Mouse (Mus musculus) heart, postnatal 14 days (tissue): ENCODE measurements around the gene Hcn1. TPM values are rescaled to one million over a fixed set of nuclear protein-coding genes. Genes with fewer than 3 reads are reported as not detected.

Source experiments
- DNase-seq, 2 experiments: peaks; one replicate each; pipeline ENCODE4 v3.0.0; 2021 to 2022
- intact Hi-C: fragments of 180-260 bp; cut with DNase I; formaldehyde crosslinking; loops from one replicate; pipeline ENCODE4 v1.15.1; 2025
- long read RNA-seq, 2 experiments: library from polyadenylated mRNA; stranded (forward); transcript quantifications; one replicate each; pipeline ENCODE4 v2.0.0; 2021
- total RNA-seq, 2 experiments: library from RNA; stranded (reverse); gene quantifications; 2 replicates each; pipeline ENCODE4 v1.2.3; 2021

Hcn1 gene
- total RNA-seq: 1 to 10 TPM; 1.1 to 1.8 TPM
- long read RNA-seq, experiment 1, partial matches to known transcripts: 0 of 3 reads
- long read RNA-seq, experiment 1, other reads (novel, unspliced or antisense): 3 of 3 reads
- long read RNA-seq, experiment 2: 0 reads

DNA sequence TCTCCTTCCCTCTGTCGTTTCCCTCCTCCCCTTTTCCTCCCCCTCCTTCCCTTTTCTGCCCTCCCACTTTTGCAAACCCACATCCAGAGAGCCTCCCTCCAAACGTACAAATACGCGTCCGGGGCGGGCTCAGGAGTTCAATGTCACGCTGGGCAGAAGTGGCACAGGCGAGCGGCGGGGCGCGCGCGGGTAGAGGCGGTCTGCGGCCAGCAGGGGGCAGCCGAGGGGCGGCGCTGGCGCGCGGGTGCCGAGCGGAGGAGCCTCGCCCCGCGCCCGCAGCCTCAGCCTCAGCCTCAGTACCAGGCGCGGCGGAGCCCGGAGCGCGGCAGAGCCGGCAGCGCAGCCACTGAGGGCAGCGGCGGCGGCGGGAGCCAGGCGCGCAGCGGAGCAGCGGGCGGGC lies at the start of gene Hcn1:
TSS of gene Hcn1 (plus strand) at position 140 of the 400 bp plus-strand sequence.
- intact Hi-C loops: loop anchor here (2.0 kb wide), 1 partner anchor 625 kb away; no protein-coding TSS in a partner anchor
- DNase-seq: peak; percentile 77 to 78

DNA sequence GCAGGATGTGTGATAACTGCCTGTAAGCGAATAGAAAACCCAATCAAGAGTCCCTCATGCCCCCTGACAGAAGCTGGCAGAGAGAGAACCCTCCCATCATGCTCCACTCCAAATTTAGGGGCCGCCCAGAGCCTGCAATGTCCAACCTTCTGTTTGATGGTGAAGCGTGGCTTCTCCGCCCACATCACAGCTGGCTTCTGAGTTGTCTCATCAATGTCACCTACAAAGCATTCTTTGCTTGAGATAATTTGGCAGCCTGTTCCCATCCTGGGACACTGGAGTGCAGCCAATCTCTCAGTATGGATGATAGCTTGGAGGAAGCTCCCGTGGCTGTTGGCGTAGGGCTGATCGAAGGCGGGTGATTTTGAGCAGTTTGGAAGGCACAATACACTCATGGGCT lies 34.9 kb upstream of the Hcn1 start:
- peak; percentile 7 to 33 for DNase-seq
- intact Hi-C loops: no loop called here

DNA sequence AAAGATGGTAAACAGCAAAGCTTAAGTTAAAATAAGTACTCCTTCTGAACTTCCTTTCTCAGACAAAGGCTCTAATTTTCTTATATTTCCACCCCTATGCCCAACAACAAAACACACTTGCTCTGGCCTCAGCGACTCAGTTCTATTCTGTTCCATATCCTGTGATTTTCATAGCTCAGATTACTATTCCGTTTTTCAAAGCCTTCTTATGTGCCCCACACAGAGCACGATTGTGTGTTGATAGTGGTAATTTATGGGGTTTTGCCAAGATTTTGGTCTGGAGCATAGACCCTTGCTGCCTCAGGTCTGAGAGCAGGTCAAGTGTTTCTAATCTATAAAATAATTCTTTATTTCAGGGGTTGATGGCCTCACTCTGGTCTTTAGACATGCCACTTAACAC lies 30.4 kb upstream of the Hcn1 start:
- DNase-seq: no peak
- intact Hi-C loops: no loop called here

DNA sequence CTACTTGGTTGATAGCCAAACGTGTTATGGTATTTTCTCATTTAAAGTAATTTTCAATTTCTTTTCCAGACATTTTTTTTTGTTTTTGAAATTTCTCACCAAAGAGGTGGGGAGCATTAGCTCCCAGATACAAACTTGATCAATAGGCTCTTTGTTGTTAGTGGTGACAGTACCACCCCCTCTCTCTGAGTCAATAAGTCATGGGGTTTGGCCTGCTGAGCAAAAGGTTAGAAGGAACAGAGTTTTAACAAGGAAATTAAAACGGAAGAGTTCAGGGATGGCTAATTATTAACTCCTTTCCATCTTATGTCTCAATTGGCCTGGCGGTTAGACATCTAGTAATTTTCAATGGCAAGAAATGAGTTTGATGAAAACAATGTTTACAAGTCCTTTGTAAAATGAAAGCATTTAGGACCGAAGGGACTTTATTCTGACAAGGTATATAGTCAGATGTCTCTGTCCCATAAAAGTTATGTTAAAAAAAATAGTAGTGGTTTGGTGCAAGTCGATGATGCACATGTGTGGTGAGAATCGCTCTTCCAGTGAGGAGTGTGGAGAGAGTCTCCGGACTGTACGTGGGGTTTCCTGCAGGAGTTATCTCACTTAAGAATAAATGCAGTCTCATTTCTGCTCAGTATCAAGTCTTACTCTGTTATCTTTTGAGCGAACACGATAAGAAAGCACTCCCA lies 7.5 kb upstream of the Hcn1 start:
- no peak for DNase-seq
- intact Hi-C loops: no loop called here

DNA sequence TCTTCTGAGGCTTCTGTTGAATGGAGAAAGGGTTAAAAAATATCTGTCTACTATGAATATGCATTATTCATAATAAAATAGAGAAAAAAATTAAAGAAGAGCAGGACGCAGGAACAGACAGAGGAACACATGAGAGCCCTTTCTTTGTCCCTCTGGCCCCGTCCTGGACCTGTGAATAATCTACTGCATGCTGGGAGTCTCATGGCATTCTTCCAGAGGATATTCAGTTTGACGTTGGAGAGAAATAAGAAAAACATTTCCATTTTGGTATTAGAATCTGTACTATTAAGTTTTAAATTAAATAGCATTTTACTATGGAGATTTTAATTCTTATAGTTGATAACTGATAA lies 7.0 kb upstream of the Hcn1 start:
- intact Hi-C loops: no loop called here
- no peak for DNase-seq

DNA sequence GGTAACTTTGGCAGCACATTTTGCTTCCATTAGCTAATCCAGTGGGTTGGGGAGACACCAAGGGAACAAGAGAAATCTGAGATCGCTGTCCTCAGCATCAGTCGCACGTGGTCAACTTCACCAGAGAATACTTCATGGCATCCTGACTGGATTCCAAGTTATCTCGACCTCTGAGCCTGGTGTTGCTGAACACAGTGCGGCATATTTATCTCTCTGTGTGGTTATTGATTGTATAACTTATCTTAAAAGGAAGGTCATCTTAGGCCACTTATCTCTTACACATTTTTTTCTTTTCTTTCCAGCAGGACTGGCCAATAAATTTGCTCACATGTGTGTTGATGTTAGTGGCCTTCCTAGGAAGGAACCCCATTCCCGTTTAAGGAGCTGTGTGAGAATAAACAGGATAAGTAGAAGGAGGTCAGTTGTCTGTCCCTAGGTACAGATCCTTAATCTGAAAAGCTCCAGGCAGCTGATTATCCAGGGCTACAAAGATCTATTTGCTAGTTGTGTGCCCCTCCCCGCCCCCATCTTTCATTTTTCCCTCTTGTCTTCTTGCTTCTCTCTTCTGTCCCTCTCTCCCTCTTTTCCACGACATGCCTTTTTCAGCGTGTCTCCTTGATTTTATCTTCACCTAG lies 672 bp upstream of the Hcn1 start:
- intact Hi-C loops: no loop called here
- DNase-seq: no peak

DNA sequence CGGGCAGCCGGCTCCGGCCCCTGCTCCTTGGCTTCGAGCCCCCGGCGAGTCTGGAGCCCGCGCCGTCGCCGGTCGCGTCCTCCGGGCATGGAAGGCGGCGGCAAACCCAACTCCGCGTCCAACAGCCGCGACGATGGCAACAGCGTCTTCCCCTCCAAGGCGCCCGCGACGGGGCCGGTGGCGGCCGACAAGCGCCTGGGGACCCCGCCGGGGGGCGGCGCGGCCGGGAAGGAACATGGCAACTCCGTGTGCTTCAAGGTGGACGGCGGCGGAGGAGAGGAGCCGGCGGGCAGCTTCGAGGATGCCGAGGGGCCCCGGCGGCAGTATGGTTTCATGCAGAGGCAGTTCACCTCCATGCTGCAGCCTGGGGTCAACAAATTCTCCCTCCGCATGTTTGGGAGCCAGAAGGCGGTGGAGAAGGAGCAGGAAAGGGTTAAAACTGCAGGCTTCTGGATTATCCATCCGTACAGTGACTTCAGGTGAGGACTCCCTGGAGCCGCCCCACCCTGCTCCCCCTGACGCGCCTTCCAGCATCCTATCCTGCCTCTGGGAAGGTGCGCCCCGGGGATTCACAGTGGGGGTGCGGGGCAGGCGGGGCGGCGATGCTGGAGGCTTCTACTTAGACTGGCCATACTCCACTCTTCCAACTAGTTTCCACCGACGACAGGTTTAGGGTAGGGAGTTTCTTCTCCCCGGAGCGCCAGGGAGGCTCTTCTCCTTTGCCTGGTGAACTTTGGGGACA lies 668 bp downstream of the Hcn1 start:
- no peak for DNase-seq
- intact Hi-C loops: loop anchor here (2.0 kb wide), 1 partner anchor 624 kb away; no protein-coding TSS in a partner anchor

DNA sequence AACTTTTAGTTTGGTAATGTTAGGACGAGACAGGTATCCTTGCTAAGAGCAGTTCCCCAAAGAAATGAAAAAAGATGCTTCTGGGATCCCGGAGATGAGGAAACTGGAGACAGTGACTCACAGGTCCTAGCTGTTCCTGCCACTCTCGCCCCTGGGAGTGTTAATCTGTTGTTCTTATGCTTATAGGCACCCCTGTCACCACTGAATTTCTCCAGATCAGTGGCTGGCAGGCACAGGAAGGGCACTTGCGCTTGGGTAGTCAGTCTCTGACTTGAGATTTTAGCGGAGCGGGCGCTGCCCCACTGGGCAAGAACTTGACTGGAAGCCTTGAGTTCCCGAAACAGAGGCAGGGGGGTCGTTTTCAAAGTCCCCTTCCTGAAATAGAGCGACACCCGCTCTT lies 1.3 kb downstream of the Hcn1 start:
- intact Hi-C loops: loop anchor here (2.0 kb wide), 1 partner anchor 623 kb away; no protein-coding TSS in a partner anchor

DNA sequence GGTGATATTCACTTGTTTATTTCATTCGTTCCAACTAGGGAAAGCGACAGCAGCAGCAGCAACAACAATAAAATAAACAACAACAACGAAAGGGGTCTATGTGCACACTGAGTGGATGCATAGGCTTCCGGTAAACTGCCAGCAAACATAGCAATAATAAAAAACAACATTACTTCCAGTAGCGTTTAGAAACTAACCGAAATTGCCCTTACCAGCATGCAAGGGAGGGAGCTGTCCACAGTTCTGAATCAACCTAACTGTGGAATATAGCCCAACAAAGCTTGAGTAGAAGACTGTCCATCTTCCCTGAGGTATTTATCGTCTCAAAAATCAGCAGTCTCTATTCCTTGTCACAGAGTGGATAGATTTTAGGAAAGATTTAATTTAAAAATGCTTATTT lies 2.0 kb downstream of the Hcn1 start:
- intact Hi-C loops: no loop called here

More for the DNA sequence above, 1.3 kb downstream of the Hcn1 start:
- no peak for DNase-seq

DNA sequence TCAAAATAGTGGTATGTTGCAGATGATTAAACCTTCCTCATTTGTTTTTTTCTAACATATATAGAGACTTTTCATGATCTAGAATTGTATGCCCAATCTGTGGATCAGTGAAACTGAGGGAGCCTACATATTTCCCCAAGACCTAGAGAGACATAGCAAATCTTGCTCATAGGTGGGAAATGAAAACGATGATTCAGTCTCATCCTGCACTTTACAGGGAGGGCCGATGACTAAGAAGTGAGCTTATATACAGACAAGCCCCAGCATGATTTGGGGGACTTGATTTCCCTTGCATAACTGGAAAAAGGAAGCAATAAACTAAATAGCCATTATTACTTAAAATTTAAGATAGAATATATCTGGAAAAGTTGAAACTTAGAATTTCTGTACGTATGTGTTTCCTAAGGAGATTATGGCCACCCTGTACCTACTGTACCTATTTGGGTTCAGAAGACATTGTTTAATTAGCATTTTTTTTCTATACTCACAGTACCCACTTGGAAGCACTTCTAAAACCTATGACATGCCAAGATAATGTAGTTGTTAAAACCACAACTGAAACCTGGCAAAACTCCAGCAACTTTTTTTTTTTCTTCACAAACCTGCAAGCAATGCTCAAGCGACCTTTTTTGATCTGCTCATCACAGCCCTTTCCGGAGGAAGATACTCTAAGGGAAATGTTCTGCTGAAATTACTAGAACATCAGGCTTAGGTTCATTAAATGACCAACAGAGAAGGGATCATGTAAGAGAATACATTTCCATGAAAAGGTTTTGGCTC lies 3.0 kb downstream of the Hcn1 start:
- intact Hi-C loops: no loop called here
- DNase-seq: no peak

More for the DNA sequence above, 2.0 kb downstream of the Hcn1 start:
- peak; percentile 13 to 53 for DNase-seq

DNA sequence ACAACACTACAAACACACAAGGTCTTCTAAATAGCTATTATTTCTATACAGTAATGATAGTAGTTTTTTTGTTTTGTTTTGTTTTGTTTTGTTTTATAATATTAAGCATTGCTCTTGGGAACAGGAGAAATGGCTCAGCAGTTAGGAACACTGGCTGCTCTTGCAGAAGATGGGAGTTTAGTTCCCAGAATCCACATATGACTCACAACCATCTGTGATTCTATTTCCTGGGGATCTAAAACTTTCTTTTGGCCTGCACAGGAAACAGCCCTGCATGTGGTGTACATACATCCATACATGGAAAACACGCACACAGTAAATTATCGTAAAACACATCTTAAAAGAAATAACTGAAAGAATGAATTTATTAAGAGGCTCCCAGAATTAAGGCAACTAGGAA lies 9.8 kb downstream of the Hcn1 start:
- intact Hi-C loops: no loop called here
- DNase-seq: no peak

DNA sequence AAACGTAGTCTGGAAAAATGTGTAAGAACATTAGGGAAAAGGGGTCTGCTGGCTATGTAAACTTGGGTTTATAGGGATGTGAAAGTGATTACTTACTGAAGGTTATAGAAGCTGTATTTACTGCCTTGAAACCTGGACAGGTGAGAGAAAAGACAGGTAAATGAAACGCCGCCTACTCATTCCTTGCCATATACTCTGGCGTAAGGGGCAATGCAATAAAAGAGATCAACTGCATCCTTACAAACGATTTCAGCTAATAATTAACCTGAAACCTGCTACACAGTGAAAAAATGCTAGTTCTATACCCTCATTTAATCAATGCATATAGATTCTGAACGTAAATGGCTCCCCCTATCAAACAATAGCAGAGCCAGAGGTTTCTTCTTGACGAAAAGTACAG lies 17.4 kb downstream of the Hcn1 start:
- no peak for DNase-seq
- intact Hi-C loops: no loop called here

DNA sequence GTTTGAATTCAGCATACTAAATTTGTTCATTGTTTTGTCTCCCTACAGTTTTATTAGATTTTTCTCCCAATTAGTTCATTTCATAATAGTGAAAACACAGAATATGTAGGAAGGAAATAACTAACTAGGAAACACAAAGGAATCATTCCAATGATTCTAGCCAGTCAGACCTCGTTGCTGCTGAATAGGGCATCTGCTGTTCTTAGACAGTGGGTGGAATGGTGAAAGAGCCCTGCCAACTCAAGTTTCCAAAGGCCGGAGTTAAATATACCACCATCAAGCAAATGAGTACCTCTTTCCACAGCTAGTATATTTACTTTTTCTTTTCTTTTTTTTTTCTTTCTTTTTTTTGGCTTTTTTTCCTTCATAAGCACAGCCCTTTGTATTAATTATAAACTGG lies 55.4 kb downstream of the Hcn1 start:
- intact Hi-C loops: no loop called here
- no peak for DNase-seq

DNA sequence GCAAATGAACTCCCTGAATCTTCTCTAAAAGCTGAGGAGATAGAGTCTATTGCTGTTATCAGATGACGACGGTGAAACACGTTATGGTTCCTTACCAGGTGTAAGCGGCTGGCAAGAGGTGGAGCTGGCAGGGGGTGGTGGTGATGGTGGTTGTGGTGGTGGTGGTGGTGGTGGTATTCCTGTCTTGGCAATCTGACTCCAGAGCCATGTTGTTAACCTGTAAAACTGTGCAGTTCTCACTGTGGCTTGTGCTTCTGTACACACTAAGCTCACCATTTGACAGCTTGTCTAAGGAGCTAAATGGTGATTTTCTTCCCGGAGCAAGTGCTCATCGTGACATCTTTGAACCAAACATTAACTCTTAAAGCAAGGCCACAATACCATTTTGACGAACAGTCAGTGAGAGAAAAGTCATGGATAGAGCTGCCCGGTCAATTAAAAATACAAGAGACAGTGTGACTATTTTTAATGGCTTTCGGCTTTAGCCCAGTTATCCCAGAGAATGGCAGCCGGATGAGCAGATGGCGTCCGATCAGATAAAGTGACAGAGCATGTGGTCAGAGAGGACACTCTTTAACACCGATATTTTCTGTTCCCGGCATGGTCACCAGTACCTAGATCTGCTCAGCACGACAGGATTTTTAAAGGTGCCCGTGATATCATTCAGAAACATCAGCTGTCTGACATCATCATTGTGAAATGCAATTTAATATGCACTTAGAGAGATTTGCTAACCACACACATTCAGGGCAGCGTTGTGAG lies 56.5 kb downstream of the Hcn1 start:
- intact Hi-C loops: no loop called here

DNA sequence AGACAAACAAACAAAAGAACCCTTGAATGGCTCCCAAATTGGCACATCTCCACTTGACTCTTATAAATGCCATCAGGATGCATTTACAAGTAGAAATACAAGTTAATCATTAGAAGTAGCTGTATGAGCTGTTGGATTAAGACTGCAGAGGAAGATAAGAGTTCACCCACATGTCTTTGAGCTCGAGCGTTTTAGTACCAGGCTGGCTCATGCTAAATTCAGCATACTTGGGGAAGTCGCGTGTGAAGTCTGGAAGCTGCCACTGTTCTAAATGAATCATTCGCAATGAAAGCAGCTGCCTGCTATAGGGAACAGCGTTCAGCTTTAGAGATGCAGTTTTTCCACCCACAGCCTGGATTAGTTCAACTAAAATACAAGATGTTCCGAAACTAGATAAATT lies 57.4 kb downstream of the Hcn1 start:
- intact Hi-C loops: no loop called here
- DNase-seq: no peak

More for the DNA sequence above, 56.5 kb downstream of the Hcn1 start:
- DNase-seq: no peak

DNA sequence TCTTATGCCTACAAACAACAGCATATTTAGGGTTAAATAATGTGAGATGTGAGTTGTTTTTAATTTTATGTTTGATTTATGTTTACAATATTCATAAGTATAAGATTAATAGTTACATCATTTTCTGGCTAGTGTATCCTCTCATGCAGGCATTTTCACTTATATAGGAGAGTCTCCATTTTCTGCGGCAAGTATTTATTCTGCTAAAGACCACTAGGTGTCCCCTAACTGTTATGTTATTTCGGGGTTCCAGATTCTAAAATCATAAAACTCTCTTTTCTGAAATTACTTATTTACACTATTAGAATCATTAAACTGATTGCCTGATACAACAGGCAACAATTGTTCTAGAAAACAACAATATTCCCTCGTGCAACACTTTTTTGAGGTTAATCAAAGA lies 60.5 kb downstream of the Hcn1 start:
- no peak for DNase-seq
- intact Hi-C loops: loop anchor here (10.0 kb wide), 1 partner anchor 562 kb away; no protein-coding TSS in a partner anchor

DNA sequence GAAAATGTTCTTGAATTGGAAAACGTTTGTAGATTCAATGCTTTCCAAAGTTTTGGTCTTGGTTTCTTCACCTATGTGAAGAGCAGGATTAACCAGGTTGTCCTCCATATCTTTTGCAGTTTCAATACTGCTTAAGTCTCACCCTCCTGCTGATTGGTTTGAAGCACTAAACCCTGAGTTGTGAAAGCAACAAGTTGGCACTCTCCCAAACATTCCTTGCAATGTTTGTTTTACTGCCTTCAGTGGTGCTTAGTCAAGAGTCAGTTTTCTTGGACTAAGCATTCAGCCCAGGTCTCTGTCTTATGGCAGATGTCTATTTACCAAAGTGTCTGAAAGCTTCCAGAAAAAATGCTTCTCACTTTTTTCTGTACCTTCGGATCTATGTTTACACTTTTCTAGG lies 67.2 kb downstream of the Hcn1 start:
- DNase-seq: no peak
- intact Hi-C loops: loop anchor here (10.0 kb wide), 1 partner anchor 555 kb away; no protein-coding TSS in a partner anchor

DNA sequence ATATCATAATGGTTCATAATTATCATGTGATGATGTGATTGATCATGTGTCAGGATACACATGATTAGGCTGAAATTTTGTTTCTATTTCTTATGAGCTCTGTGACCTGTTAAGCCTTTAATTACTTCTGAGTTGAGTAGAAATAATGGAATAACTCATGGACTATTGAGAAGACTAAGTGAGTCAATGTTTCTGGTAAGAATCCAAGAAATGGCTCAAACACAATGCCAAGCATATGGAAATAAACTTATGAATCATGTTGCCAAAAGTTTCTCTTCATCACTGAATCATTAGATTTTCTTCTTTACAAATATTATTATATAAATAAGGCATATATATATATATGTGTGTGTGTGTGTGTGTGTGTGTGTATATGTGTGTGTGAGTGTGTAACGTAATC lies 69.7 kb downstream of the Hcn1 start:
- no peak for DNase-seq
- intact Hi-C loops: no loop called here

DNA sequence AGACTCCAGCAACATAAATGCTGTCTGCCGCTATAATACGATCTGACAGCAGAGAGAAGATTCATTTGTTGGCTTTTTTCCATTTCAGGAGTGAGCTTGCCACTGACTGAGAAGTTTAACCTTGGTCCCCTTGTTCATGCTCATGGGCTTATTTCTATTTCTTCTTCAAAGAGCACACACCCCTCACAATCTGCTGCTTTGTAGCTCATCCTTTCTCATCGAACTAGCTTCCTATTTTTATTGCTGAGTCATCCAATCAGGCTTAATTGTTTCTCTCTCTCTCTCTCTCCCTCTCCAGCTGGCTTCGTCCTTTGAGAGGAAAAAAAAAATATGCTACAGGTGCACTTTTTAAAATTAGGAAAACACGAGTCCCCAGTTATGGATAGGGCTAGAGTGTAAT lies 74.3 kb downstream of the Hcn1 start:
- intact Hi-C loops: no loop called here

DNA sequence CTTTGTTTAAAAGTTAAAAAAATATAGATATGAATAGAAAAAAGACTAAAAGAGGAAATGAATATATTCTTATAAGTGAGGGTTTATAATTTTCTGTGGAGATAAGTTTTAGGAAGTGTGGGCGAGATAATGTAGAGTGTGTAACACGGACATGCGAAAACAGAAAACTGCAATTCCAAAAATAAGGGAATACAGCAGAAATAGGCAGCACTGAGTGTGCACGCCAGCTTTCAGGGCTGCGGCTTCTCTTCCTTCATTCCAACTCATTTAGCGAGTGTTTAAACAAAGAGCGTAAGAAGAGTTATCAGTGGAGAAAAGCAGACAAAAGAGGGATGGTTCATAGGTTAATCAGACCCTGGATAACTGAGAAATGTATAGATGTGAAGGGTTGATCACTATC lies 85.5 kb downstream of the Hcn1 start:
- DNase-seq: no peak
- intact Hi-C loops: no loop called here

More for the DNA sequence above, 74.3 kb downstream of the Hcn1 start:
- DNase-seq: no peak
